Mouse (Mus musculus) erythroblast, embryonic 14.5 days (primary cell): Measurements from ENCODE around the gene Aldh1l2.

Experiments used
- GATA1 ChIP-seq: IDR thresholded peaks from 2 replicates; pipeline ENCODE4 v1.6.1; 2012; ENCODE audit warnings: low read length, inconsistent platforms, mixed read lengths
- TAL1 ChIP-seq: IDR thresholded peaks from 3 replicates; pipeline ENCODE4 v1.6.1; 2012; ENCODE audit warnings: low read length, inconsistent platforms, mixed read lengths

DNA sequence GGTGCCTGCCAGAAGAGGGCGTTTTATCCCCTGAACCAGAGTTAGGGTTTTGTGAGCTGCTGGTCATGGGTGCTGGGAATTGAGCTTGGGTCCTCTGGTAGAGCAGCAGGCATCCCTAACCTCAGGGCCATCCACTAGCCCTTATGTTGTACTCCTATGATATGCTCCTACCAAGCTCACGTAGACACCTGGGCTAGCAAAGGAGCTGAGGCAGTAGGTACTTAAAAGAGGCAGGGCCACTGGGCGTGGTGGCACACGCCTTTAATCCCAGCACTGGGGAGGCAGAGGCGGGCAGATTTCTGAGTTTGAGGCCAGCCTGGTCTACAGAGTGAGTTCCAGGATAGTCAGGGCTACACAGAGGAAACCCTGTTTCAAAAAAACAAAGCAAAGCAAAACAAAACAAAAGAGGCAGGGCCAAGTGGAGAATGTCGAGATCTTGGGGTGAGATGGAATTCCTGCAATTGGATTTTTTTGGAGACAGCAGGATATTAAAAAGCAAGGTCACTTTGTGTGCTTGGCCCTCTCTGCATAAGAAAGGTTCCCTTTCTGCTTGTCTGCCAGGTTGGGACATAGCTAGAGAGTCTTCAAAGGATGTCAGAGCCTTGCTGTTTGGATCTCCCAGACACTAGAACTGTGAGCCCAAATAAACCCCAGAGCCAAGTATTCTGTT lies 5.5 kb upstream of the Aldh1l2 start:
- TF ChIP-seq TAL1 (no peak), GATA1 (no peak)
